Mouse (Mus musculus): ENCODE measurements at regions not wholly inside any gene's neighbourhood (a gene's known extent, or its start where the extent isn't known, plus 50 kb on each side); places are given as distances from the start of the nearest gene placed in this dataset.
A peak's percentile ranks its signal among the peaks of the same experiment; 100 is the strongest.

GRCm38 (mm10) chr3:23127134-23127533, 1050.7 kb downstream of the Tbl1xr1 start:
- DNase-seq, result no peak

GRCm38 (mm10) chr3:23135551-23135950, 1059.1 kb downstream of the Tbl1xr1 start:
- no peak for DNase-seq

GRCm38 (mm10) chr3:23138932-23139331, 1062.5 kb downstream of the Tbl1xr1 start:
- no peak for DNase-seq

- DNase-seq, result no peak
These were observed 1088.5 kb downstream of the Tbl1xr1 start for GRCm38 (mm10) chr3:23164828-23165450.

GRCm38 (mm10) chr3:23183393-23183792, 1106.9 kb downstream of the Tbl1xr1 start:
- DNase-seq, result no peak

- no peak for DNase-seq
These were observed 1112.0 kb downstream of the Tbl1xr1 start for GRCm38 (mm10) chr3:23188479-23188878.

GRCm38 (mm10) chr3:23200056-23200455, 1123.6 kb downstream of the Tbl1xr1 start:
- no peak for DNase-seq

GRCm38 (mm10) chr3:23214427-23214826, 1138.0 kb downstream of the Tbl1xr1 start:
- no peak for DNase-seq

- no peak for DNase-seq
These were observed 1140.3 kb downstream of the Tbl1xr1 start for GRCm38 (mm10) chr3:23216754-23217153.

- DNase-seq, result no peak
These were observed 1171.8 kb downstream of the Tbl1xr1 start for GRCm38 (mm10) chr3:23248291-23248690.

- no peak for DNase-seq
These were observed 1175.7 kb downstream of the Tbl1xr1 start for GRCm38 (mm10) chr3:23252180-23252579.

- no peak for DNase-seq
These were observed 1222.4 kb downstream of the Tbl1xr1 start for GRCm38 (mm10) chr3:23298818-23299217.

- DNase-seq, result no peak
These were observed 1257.8 kb downstream of the Tbl1xr1 start for GRCm38 (mm10) chr3:23334216-23334615.

- no peak for DNase-seq
These were observed 1258.5 kb downstream of the Tbl1xr1 start for GRCm38 (mm10) chr3:23334958-23335357.

- DNase-seq, result peak; percentile 7
These were observed 1297.9 kb downstream of the Tbl1xr1 start for GRCm38 (mm10) chr3:23374341-23374740.

- no peak for DNase-seq
These were observed 1328.4 kb downstream of the Tbl1xr1 start for GRCm38 (mm10) chr3:23404877-23405276.

- no peak for DNase-seq
These were observed 1333.0 kb downstream of the Tbl1xr1 start for GRCm38 (mm10) chr3:23409431-23409830.

- DNase-seq, result no peak
These were observed 1350.5 kb downstream of the Tbl1xr1 start for GRCm38 (mm10) chr3:23426956-23427355.

GRCm38 (mm10) chr3:23435016-23435415, 1358.6 kb downstream of the Tbl1xr1 start:
- no peak for DNase-seq

GRCm38 (mm10) chr3:23457720-23458119, 1381.3 kb downstream of the Tbl1xr1 start:
- DNase-seq, result no peak

- DNase-seq, result no peak
These were observed 1423.4 kb downstream of the Tbl1xr1 start for GRCm38 (mm10) chr3:23499889-23500288.

- no peak for DNase-seq
These were observed 1471.1 kb downstream of the Tbl1xr1 start for GRCm38 (mm10) chr3:23547546-23547945.

- no peak for DNase-seq
These were observed 1487.9 kb downstream of the Tbl1xr1 start for GRCm38 (mm10) chr3:23564340-23564739.

GRCm38 (mm10) chr3:23568806-23569205, 1492.4 kb downstream of the Tbl1xr1 start:
- DNase-seq, result no peak

GRCm38 (mm10) chr3:23592506-23593141, 1516.2 kb downstream of the Tbl1xr1 start:
- DNase-seq, result no peak
